Mouse (Mus musculus): ENCODE data around the gene Zfp169. TPM values are rescaled to one million over a fixed set of nuclear protein-coding genes. Genes with fewer than 3 reads are reported as not detected.

Gene Zfp169
- total and polyA plus RNA-seq, 2 experiments = 3.1 to 5.8 TPM

DNA sequence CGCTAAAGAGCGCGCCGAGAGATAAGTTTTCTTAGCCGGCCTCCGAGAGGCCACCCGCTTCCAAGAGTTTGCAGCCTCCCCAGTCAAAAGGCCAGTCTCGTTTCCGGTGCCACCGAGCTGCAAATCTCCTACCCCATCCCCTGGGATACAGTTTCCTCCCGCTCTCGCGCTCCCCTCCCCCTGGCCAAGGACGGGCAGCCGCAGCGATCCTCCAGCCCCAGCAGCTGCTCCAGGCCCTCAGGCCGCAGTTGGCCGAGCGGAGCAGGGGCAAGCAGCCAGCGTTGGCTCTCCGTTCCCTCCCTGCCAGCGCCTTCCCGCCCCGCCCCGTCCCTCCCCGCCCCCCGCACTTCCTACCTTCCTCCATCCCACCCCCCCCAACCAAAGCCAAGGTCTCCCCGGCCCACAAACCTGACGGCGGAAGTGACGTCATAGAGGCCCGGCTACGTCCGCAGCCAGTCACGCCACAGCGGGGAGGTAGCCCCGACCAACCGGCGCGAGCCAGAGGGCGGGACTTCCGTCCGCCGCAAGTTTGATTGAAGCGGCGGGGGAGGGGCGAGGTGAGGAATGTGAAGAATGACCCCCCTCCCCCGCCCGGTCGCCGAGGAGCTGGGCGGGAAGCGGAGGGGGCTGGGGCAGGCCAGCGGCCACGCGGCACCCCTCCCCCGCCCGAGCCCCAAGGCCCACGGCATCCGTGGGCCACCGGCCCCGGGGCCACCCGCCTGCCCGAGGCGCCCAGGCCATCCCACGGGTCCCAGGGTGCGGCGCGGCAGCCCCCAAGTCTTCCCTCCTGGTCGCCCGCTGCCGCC lies 32.4 kb upstream of the Zfp169 start:
- peaks cover 12% of the 10 kb centered on the region; the same call in 1 of the 2 replicates for H3K79me2 ChIP-seq (ENCODE audit: control insufficient read depth, insufficient read depth, low read length)
- H3K36me3 ChIP-seq (ENCODE audit: control insufficient read depth, insufficient read depth, low read length) = no peaks in the 10 kb centered on the region
- peak overlapping the region; percentile 88 for H3K9ac ChIP-seq (ENCODE audit: low read depth, low read length)
- no peaks in the 10 kb centered on the region for H3K27me3 ChIP-seq (ENCODE audit: control insufficient read depth, insufficient read depth, low read length)
- peak; percentile 93 for DNase-seq (ENCODE audit: extremely low read depth, low read depth, low spot score)
- WGBS = under 1% methylated on average over 66 of the region's 72 CpGs
- peak overlapping the region; percentile 74 for H3K4me3 ChIP-seq (ENCODE audit: insufficient read depth, low read depth, low read length)
- TF ChIP-seq POLR2A (IDR thresholded peaks at IDR 0.05; ENCODE audit: extremely low read depth, insufficient read depth, low read length) = peak; percentile 76; the same call in 1 of the 2 replicates
- no peak for TF ChIP-seq CTCF (IDR thresholded peaks at IDR 0.05; ENCODE audit: low read depth, low read length)
- peaks cover 17% of the 10 kb centered on the region for H3K4me1 ChIP-seq (ENCODE audit: control insufficient read depth, insufficient read depth, low read length)
- peak overlapping the region; percentile 92 for H3K27ac ChIP-seq (replicated peaks; ENCODE audit: insufficient read depth, low read depth, low read length)

- Histone ChIP-seq H3K27ac (replicated peaks; ENCODE audit: insufficient read depth, low read depth, low read length) (peak overlapping the region; percentile 71), H3K36me3 (ENCODE audit: control insufficient read depth, insufficient read depth, low read length) (peaks cover 2% of the 10 kb centered on the region; the same call in 1 of the 2 replicates), H3K4me3 (ENCODE audit: insufficient read depth, low read depth, low read length) (peak overlapping the region; percentile 65), H3K9ac (ENCODE audit: low read depth, low read length) (no peak overlapping the region), H3K79me2 (ENCODE audit: control insufficient read depth, insufficient read depth, low read length) (peaks cover 12% of the 10 kb centered on the region; the same call in 1 of the 2 replicates), H3K27me3 (ENCODE audit: control insufficient read depth, insufficient read depth, low read length) (no peaks in the 10 kb centered on the region), H3K4me1 (ENCODE audit: control insufficient read depth, insufficient read depth, low read length) (peaks cover 19% of the 10 kb centered on the region)
- DNase-seq (ENCODE audit: extremely low read depth, low read depth, low spot score) = no peak
- 6% methylated on average over 4 of the region's 4 CpGs for WGBS
- TF ChIP-seq CTCF (IDR thresholded peaks at IDR 0.05; ENCODE audit: low read depth, low read length) (no peak), POLR2A (IDR thresholded peaks at IDR 0.05; ENCODE audit: extremely low read depth, insufficient read depth, low read length) (no peak)
These were observed 31.6 kb upstream of the Zfp169 start for GRCm38 (mm10) chr13:48544867-48545266.

DNA sequence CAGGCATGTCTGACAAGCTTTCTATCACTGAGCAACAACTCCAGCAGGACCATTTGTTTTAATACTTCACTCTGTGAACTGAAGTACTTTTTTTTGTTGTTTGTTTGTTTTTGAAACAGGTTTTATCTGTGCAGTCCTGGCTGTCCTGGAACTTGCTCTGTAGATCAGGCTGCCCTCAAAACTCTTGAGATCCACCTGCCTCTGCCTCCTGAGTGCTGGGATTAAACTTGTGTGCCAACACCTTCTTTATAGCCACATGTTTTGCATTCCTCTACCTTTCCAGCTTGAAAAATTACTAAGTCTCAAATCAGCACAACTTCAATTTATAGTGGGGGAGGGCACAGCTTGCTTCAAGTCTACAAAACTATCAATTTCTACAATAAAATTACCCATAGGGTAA lies 31.1 kb upstream of the Zfp169 start:
- TF ChIP-seq CTCF (IDR thresholded peaks at IDR 0.05; ENCODE audit: low read depth, low read length) = no peak
- TF ChIP-seq POLR2A (IDR thresholded peaks at IDR 0.05; ENCODE audit: extremely low read depth, insufficient read depth, low read length) = no peak
- H3K79me2 ChIP-seq (ENCODE audit: control insufficient read depth, insufficient read depth, low read length) = peaks cover 13% of the 10 kb centered on the region; the same call in 1 of the 2 replicates
- H3K4me1 ChIP-seq (ENCODE audit: control insufficient read depth, insufficient read depth, low read length) = peaks cover 22% of the 10 kb centered on the region
- peak overlapping the region; percentile 65; the same call in 1 of the 2 replicates for H3K4me3 ChIP-seq (ENCODE audit: insufficient read depth, low read depth, low read length)
- H3K27ac ChIP-seq (replicated peaks; ENCODE audit: insufficient read depth, low read depth, low read length) = peak overlapping the region; percentile 15
- no peaks in the 10 kb centered on the region for H3K27me3 ChIP-seq (ENCODE audit: control insufficient read depth, insufficient read depth, low read length)
- peaks cover 2% of the 10 kb centered on the region; the same call in 1 of the 2 replicates for H3K36me3 ChIP-seq (ENCODE audit: control insufficient read depth, insufficient read depth, low read length)
- no peak overlapping the region for H3K9ac ChIP-seq (ENCODE audit: low read depth, low read length)
- DNase-seq (ENCODE audit: extremely low read depth, low read depth, low spot score) = peak; percentile 54

DNA sequence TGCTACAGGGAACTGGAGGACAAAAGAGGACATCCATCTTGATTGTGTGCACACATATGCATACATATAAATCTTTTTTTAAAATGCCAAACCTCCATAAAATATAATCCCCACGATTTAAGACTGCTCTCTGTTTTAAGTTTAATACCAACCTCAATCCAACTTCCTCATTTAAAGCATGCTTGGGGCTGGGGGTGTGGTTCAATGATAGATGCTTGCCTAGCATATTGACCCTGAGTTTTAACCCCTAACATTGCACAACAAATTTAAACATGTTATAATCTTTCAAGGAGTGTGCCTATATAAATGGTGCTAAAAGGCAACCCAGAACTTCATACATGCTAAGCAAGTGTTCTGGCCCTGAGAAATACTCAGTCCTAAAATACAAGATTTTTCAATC lies 27.2 kb upstream of the Zfp169 start:
- H3K4me3 ChIP-seq (ENCODE audit: insufficient read depth, low read depth, low read length) = no peak overlapping the region
- H3K79me2 ChIP-seq (ENCODE audit: control insufficient read depth, insufficient read depth, low read length) = peaks cover 17% of the 10 kb centered on the region; the same call in 1 of the 2 replicates
- H3K36me3 ChIP-seq (ENCODE audit: control insufficient read depth, insufficient read depth, low read length) = peaks cover 15% of the 10 kb centered on the region
- WGBS = 36% methylated on average over 1 of the region's 1 CpGs
- no peak for TF ChIP-seq POLR2A (IDR thresholded peaks at IDR 0.05; ENCODE audit: extremely low read depth, insufficient read depth, low read length)
- TF ChIP-seq CTCF (IDR thresholded peaks at IDR 0.05; ENCODE audit: low read depth, low read length) = no peak
- H3K27ac ChIP-seq (replicated peaks; ENCODE audit: insufficient read depth, low read depth, low read length) = no peak overlapping the region
- H3K4me1 ChIP-seq (ENCODE audit: control insufficient read depth, insufficient read depth, low read length) = peaks cover 33% of the 10 kb centered on the region
- no peaks in the 10 kb centered on the region for H3K27me3 ChIP-seq (ENCODE audit: control insufficient read depth, insufficient read depth, low read length)
- no peak for DNase-seq (ENCODE audit: extremely low read depth, low read depth, low spot score)
- H3K9ac ChIP-seq (ENCODE audit: low read depth, low read length) = no peak overlapping the region

DNA sequence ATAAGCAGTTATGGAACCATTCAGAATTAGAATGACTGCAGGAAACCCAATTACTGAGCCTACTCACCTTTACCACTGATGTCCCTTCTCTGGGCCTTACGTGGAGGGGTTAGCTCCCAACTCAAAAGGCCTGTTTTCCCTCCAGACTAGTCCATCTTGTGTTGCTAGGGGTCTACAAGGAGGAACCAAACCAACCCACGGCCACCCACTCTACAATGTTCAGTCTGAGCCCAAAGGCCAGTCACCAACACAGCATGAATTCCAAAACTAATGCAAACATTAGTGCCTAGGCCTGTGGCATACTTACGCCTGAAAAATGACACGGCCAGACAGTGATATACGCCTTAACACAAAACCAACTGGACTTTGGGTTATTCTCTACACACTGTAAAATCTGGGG lies 20.2 kb upstream of the Zfp169 start:
- peaks cover 6% of the 10 kb centered on the region; the same call in 1 of the 2 replicates for H3K4me1 ChIP-seq (ENCODE audit: control insufficient read depth, insufficient read depth, low read length)
- 93% methylated on average over 5 of the region's 5 CpGs for WGBS
- no peak for TF ChIP-seq CTCF (IDR thresholded peaks at IDR 0.05; ENCODE audit: low read depth, low read length)
- TF ChIP-seq POLR2A (IDR thresholded peaks at IDR 0.05; ENCODE audit: extremely low read depth, insufficient read depth, low read length) = no peak
- peaks cover 2% of the 10 kb centered on the region; the same call in 1 of the 2 replicates for H3K79me2 ChIP-seq (ENCODE audit: control insufficient read depth, insufficient read depth, low read length)
- H3K27me3 ChIP-seq (ENCODE audit: control insufficient read depth, insufficient read depth, low read length) = no peaks in the 10 kb centered on the region
- H3K36me3 ChIP-seq (ENCODE audit: control insufficient read depth, insufficient read depth, low read length) = peaks cover 27% of the 10 kb centered on the region
- no peak overlapping the region for H3K4me3 ChIP-seq (ENCODE audit: insufficient read depth, low read depth, low read length)
- no peak for DNase-seq (ENCODE audit: extremely low read depth, low read depth, low spot score)
- H3K9ac ChIP-seq (ENCODE audit: low read depth, low read length) = no peak overlapping the region
- no peak overlapping the region for H3K27ac ChIP-seq (replicated peaks; ENCODE audit: insufficient read depth, low read depth, low read length)

GRCm38 (mm10) chr13:48531448-48531847 lies 18.2 kb upstream of the Zfp169 start:
- 74% methylated on average over 2 of the region's 2 CpGs for WGBS
- Histone ChIP-seq H3K79me2 (ENCODE audit: control insufficient read depth, insufficient read depth, low read length) (no peaks in the 10 kb centered on the region), H3K36me3 (ENCODE audit: control insufficient read depth, insufficient read depth, low read length) (peaks cover 18% of the 10 kb centered on the region), H3K27ac (replicated peaks; ENCODE audit: insufficient read depth, low read depth, low read length) (no peak overlapping the region), H3K4me1 (ENCODE audit: control insufficient read depth, insufficient read depth, low read length) (peaks cover 1% of the 10 kb centered on the region; the same call in 1 of the 2 replicates), H3K27me3 (ENCODE audit: control insufficient read depth, insufficient read depth, low read length) (no peaks in the 10 kb centered on the region), H3K9ac (ENCODE audit: low read depth, low read length) (no peak overlapping the region), H3K4me3 (ENCODE audit: insufficient read depth, low read depth, low read length) (no peak overlapping the region)
- DNase-seq (ENCODE audit: extremely low read depth, low read depth, low spot score) = no peak
- TF ChIP-seq CTCF (IDR thresholded peaks at IDR 0.05; ENCODE audit: low read depth, low read length) (no peak), POLR2A (IDR thresholded peaks at IDR 0.05; ENCODE audit: extremely low read depth, insufficient read depth, low read length) (no peak)
